Mouse (Mus musculus): ENCODE measurements around the gene Nrp2. TPM values are rescaled to one million over a fixed set of nuclear protein-coding genes. Genes with fewer than 3 reads are reported as not detected.

Nrp2 gene
- total RNA-seq, 2 experiments from 2014 or later = 43.2 to 58.5 TPM

GRCm38 (mm10) chr1:62751011-62752006 is 48.2 kb downstream of the Nrp2 start:
- peak; percentile 46 for DNase-seq

- no peak for DNase-seq
These were observed 49.0 kb downstream of the Nrp2 start for GRCm38 (mm10) chr1:62752055-62752454.

GRCm38 (mm10) chr1:62752661-62753333 is 49.7 kb downstream of the Nrp2 start:
- DNase-seq = no peak

GRCm38 (mm10) chr1:62754066-62754835 is 51.2 kb downstream of the Nrp2 start:
- DNase-seq = peak; percentile 64

- no peak for DNase-seq
These were observed 57.0 kb downstream of the Nrp2 start for GRCm38 (mm10) chr1:62760086-62760485.

GRCm38 (mm10) chr1:62760565-62760964 is 57.5 kb downstream of the Nrp2 start:
- no peak for DNase-seq

- DNase-seq = no peak
These were observed 60.7 kb downstream of the Nrp2 start for GRCm38 (mm10) chr1:62763779-62764178.

GRCm38 (mm10) chr1:62765171-62765570 is 62.1 kb downstream of the Nrp2 start:
- no peak for DNase-seq

- no peak for DNase-seq
These were observed 63.7 kb downstream of the Nrp2 start for GRCm38 (mm10) chr1:62766766-62767165.

- no peak for DNase-seq
These were observed 64.5 kb downstream of the Nrp2 start for GRCm38 (mm10) chr1:62767611-62768010.

- peak; percentile 42 for DNase-seq
These were observed 67.5 kb downstream of the Nrp2 start for GRCm38 (mm10) chr1:62770576-62770975.

- DNase-seq = no peak
These were observed 69.3 kb downstream of the Nrp2 start for GRCm38 (mm10) chr1:62772391-62772790.

GRCm38 (mm10) chr1:62773105-62773920 is 70.2 kb downstream of the Nrp2 start:
- no peak for DNase-seq

- DNase-seq = no peak
These were observed 70.8 kb downstream of the Nrp2 start for GRCm38 (mm10) chr1:62773921-62774191.

- DNase-seq = no peak
These were observed 71.5 kb downstream of the Nrp2 start for GRCm38 (mm10) chr1:62774288-62775218.

GRCm38 (mm10) chr1:62777320-62778235 is 74.5 kb downstream of the Nrp2 start:
- DNase-seq = peak; percentile 39

GRCm38 (mm10) chr1:62778910-62779309 is 75.8 kb downstream of the Nrp2 start:
- no peak for DNase-seq

- no peak for DNase-seq
These were observed 77.1 kb downstream of the Nrp2 start for GRCm38 (mm10) chr1:62780068-62780761.

- DNase-seq = no peak
These were observed 79.1 kb downstream of the Nrp2 start for GRCm38 (mm10) chr1:62782155-62782554.
